Mouse (Mus musculus) heart, embryonic 15.5 days (tissue): Measurements from ENCODE around the gene Nln. TPM values are rescaled to one million over a fixed set of nuclear protein-coding genes. Genes with fewer than 3 reads are reported as not detected.

Experiments
- ATAC-seq: fragments of 200-750 bp; cut with Nextera tagmentation; replicated peaks from 2 replicates; pipeline ENCODE4 v1.8.0; 2017; ENCODE audit warnings: low read depth, moderate TSS enrichment; ENCODE audit not compliant: insufficient number of reproducible peaks, insufficient read depth, low FRiP score
- H3K27ac ChIP-seq: fragments of 300-500 bp; sonication (generic); 2 replicates; pipeline ENCODE4 v1.5.1; 2015; ENCODE audit warnings: mild to moderate bottlenecking, inconsistent platforms
- H3K27me3 ChIP-seq: fragments of 300-500 bp; sonication (generic); 2 replicates; pipeline ENCODE4 v1.6.1; 2015; ENCODE audit warnings: inconsistent platforms
- H3K36me3 ChIP-seq: fragments of 300-500 bp; sonication (generic); 2 replicates; pipeline ENCODE4 v1.6.1; 2015; ENCODE audit warnings: mild to moderate bottlenecking, inconsistent platforms
- H3K4me1 ChIP-seq: fragments of 300-500 bp; sonication (generic); replicated peaks from 2 replicates; pipeline ENCODE4 v1.6.1; 2015; ENCODE audit warnings: inconsistent platforms
- H3K4me2 ChIP-seq: fragments of 300-500 bp; sonication (generic); 2 replicates; pipeline ENCODE4 v1.6.1; 2015; ENCODE audit warnings: inconsistent platforms, mild to moderate bottlenecking, moderate library complexity
- H3K4me3 ChIP-seq: fragments of 300-500 bp; sonication (generic); 2 replicates; pipeline ENCODE4 v1.5.1; 2015; ENCODE audit warnings: mild to moderate bottlenecking, inconsistent platforms
- H3K9ac ChIP-seq: fragments of 300-500 bp; sonication (generic); 2 replicates; pipeline ENCODE4 v1.6.1; 2015; ENCODE audit warnings: mild to moderate bottlenecking, inconsistent platforms
- H3K9me3 ChIP-seq: fragments of 300-500 bp; sonication (generic); replicated peaks from 2 replicates; pipeline ENCODE4 v1.6.1; 2016; ENCODE audit warnings: inconsistent platforms
- WGBS: fragments of 180-500 bp; shearing (Covaris S2); methylation state at CpG from one replicate; pipeline ENCODE4 v1.1.7; 2015; ENCODE audit warnings: mixed read lengths; 5-methylcytosine and 5-hydroxymethylcytosine counted together
- polyA plus RNA-seq: library from polyadenylated mRNA; unstranded; fragments of >200 nt; fragmentation: Nextera tagmentation; extraction: Ambion mirVana; gene quantifications from 2 replicates; pipeline ENCODE4 v1.2.1, GENCODE M21; 2015

Nln gene
- polyA plus RNA-seq, 1 experiment from 2014 or later, result 19.4 TPM

DNA sequence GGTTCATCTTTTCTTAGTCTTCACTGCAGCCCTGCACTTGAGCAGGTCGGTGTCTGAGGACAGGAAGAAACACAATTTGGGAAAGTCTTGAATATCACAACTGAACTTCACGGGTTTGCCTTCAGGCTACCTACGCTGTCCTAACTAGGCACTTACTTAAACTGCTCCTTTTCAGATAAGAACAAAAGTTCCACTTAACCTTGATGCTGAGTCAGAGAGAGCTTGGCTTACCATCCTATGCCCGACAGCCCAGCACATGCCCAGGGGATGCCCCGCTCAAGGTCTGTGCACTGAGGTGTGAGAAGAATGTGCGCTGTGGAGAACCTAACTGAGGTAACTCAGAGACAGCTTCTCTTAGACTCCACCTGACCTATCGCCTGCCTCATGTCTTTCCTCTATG is 67.9 kb downstream of the Nln start:
- 80% methylated on average over 7 of the region's 7 CpGs for WGBS

DNA sequence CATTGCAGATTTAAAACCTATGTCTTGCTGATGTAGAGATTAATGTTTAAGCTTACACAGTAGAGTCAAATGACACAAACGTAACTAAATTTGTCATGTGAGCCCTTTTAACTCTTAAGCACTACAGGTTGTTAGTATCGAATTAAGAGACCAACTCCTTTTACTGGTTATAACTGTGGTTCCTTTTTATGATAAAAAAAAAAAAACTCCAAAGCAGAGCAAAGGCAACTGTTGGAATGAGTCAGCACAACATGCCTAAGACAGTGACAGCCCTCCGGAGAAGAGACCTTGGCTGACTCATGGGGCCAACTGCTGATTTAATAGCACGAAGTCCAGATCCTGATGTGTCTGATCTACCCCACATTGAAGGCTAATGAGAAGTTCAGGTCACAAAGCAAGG is 68.5 kb downstream of the Nln start:
- no peak for ATAC-seq
- H3K27me3 ChIP-seq, result no peaks in the 10 kb centered on the region
- WGBS, result 69% methylated on average over 4 of the region's 4 CpGs
- no peaks in the 10 kb centered on the region for H3K9me3 ChIP-seq
- no peak overlapping the region for H3K4me3 ChIP-seq
- peaks cover 30% of the 10 kb centered on the region for H3K4me1 ChIP-seq
- H3K36me3 ChIP-seq, result no peaks in the 10 kb centered on the region
- no peak overlapping the region for H3K27ac ChIP-seq
- no peak overlapping the region for H3K9ac ChIP-seq
- H3K4me2 ChIP-seq, result no peak overlapping the region

More for the DNA sequence above, 67.9 kb downstream of the Nln start:
- Histone ChIP-seq H3K4me3 (no peak overlapping the region), H3K4me2 (no peak overlapping the region), H3K9ac (no peak overlapping the region), H3K27me3 (no peaks in the 10 kb centered on the region), H3K36me3 (no peaks in the 10 kb centered on the region), H3K27ac (no peak overlapping the region), H3K4me1 (peaks cover 24% of the 10 kb centered on the region), H3K9me3 (no peaks in the 10 kb centered on the region)
- no peak for ATAC-seq

DNA sequence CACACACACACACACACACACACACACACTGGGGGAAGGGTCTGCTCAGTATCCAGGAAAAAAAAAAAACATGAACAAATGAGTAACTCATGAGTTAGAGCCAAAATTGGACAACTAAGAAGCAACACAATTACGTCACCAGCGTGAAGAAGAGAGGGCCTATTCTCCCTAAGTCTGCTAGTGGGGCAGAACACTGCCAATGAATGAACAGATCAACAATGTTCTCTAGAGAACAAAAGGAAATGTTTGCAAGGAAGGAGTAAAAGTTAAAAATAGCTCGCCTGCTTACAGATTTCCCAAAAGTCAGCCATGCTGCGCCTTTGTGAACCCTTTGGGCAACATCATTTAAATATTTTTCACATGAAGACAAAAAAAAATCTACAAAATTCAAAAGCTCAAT is 69.6 kb downstream of the Nln start:
- Histone ChIP-seq H3K9ac (no peak overlapping the region), H3K4me2 (no peak overlapping the region), H3K4me3 (no peak overlapping the region), H3K9me3 (no peaks in the 10 kb centered on the region), H3K36me3 (no peaks in the 10 kb centered on the region), H3K27me3 (no peaks in the 10 kb centered on the region), H3K27ac (no peak overlapping the region), H3K4me1 (peaks cover 38% of the 10 kb centered on the region)
- no peak for ATAC-seq
- 58% methylated on average over 4 of the region's 4 CpGs for WGBS

DNA sequence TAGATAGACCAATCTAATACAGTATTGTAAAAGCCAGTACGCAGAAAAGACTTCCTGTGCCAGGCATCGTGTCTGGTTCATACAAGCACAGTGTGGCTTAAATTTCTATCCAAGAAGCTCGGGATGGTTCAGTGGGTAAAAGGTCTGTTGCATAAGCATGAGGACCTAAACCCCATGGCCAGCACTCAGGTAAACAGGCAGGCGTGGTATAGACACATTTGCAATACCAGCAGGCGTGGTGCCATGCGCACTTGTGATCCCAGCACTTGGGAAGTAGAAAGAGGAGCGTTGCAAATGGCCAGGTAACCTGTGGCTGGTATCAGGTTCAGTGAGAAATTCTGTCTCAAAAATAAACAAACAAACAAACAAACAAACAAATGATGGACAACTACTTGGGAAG is 70.5 kb downstream of the Nln start:
- WGBS, result 90% methylated on average over 7 of the region's 7 CpGs
- Histone ChIP-seq H3K27ac (no peak overlapping the region), H3K27me3 (no peaks in the 10 kb centered on the region), H3K4me2 (no peak overlapping the region), H3K4me1 (peaks cover 46% of the 10 kb centered on the region), H3K36me3 (no peaks in the 10 kb centered on the region), H3K9me3 (no peaks in the 10 kb centered on the region), H3K4me3 (no peak overlapping the region), H3K9ac (no peak overlapping the region)
- no peak for ATAC-seq

DNA sequence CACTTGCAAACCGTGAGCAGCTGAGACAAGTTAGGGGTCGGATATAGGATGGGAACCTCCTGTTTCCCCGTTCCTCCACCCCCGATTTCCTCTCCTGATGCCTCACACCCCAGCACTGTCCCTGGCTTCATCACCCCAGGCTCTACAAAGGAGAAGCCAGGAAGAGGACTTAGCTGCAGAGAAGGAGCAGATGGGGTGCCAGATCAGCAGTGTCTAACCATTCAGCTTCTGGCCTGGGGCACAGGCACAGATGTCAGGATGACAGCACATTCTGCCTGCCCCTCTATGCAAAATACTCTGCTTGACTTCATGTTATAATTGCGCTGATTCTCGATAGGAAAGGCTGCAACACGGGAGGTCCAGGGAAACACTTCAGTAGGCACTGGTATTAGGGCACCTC is 71.1 kb downstream of the Nln start:
- no peak overlapping the region for H3K4me3 ChIP-seq

DNA sequence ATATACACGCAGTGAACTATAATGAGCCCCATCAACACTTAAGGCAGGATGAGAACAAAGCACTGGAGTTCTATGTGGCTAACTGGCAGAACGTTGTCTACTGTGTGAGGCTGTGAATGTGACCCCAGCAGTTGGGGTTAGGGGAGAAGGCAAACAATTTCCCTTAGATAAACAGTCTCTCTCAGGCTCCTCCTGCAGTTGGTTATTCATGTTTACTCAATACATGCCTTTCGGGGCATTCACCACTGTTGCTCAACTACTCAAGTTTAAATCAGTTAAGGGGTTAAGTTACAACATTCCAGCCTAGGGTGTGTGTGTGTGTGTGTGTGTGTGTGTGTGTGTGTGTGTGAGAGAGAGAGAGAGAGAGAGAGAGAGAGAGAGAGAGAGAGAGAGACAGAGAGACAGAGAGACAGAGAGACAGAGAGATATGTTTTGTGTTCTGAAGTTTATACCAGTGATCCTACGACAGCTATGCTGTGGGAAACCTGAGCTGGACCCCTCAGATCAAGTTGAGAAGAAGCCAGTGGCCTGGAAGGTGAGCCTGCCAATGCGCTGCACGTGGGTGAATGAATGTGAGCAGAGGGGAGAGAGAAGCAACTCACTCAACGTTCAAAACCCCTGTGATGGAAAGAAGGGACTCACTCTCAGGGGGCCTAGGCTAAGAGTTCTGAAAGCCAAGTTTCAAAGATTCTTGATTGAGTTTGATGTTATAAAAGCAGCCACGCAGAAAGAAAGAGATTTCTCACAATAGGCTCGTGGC is 71.7 kb downstream of the Nln start:
- no peak overlapping the region for H3K4me3 ChIP-seq
- no peak overlapping the region for H3K9ac ChIP-seq
- no peaks in the 10 kb centered on the region for H3K27me3 ChIP-seq
- ATAC-seq, result no peak
- peaks cover 52% of the 10 kb centered on the region for H3K4me1 ChIP-seq
- H3K9me3 ChIP-seq, result no peaks in the 10 kb centered on the region
- no peak overlapping the region for H3K4me2 ChIP-seq
- no peak overlapping the region; the same call in 1 of the 2 replicates for H3K27ac ChIP-seq
- 62% methylated on average over 9 of the region's 9 CpGs for WGBS
- no peaks in the 10 kb centered on the region for H3K36me3 ChIP-seq

More for the DNA sequence above, 71.1 kb downstream of the Nln start:
- H3K27me3 ChIP-seq, result no peaks in the 10 kb centered on the region
- no peak overlapping the region for H3K4me2 ChIP-seq
- H3K4me1 ChIP-seq, result peaks cover 46% of the 10 kb centered on the region
- no peaks in the 10 kb centered on the region for H3K36me3 ChIP-seq
- no peaks in the 10 kb centered on the region for H3K9me3 ChIP-seq
- no peak for ATAC-seq
- no peak overlapping the region for H3K27ac ChIP-seq
- 73% methylated on average over 7 of the region's 7 CpGs for WGBS
- no peak overlapping the region for H3K9ac ChIP-seq

DNA sequence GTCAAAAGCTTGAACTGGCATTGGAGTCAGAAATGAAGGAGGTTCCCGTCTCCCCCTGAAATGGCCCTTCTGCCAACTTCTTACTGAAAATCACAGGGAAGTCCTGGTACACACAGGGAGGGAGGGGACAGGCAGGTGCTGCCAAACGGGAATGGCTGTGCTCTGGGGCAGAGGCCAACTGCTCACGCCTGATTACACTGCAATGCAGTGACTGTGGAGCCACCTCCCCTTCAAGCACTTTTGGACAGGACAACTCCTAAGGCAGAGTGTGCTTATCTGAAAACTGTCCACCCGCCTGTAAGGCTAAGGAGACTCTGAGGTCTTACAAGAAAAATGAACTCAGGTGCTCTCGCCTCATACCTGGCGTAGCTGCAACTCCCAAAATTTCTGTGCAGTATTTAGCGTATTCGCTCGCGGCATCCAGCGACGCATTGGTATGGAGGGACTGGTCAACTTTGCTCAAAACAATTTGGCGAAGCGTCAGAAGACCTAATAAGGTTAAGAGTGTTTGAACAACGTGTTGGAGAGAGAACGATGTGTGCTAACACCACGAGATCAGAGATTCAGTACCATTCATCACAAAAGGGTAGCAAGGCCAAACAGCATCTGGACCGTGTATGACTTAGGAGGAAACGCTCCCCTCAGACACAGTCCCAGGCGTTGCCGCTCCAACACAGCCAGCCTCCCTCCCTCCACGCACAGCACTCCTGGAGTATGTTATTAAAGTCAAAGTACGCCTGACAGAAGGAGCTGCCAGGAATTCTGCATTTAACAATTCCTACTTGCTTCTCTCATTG is 72.7 kb downstream of the Nln start:
- 65% methylated on average over 23 of the region's 23 CpGs for WGBS
- Histone ChIP-seq H3K9me3 (no peaks in the 10 kb centered on the region), H3K9ac (no peak overlapping the region), H3K4me1 (peaks cover 62% of the 10 kb centered on the region), H3K27me3 (no peaks in the 10 kb centered on the region), H3K4me3 (no peak overlapping the region), H3K4me2 (no peak overlapping the region), H3K27ac (peak overlapping the region; percentile 53), H3K36me3 (no peaks in the 10 kb centered on the region)
- ATAC-seq, result 0 out of 2 replicates have a peak, but pooled peaks have one; percentile 25

DNA sequence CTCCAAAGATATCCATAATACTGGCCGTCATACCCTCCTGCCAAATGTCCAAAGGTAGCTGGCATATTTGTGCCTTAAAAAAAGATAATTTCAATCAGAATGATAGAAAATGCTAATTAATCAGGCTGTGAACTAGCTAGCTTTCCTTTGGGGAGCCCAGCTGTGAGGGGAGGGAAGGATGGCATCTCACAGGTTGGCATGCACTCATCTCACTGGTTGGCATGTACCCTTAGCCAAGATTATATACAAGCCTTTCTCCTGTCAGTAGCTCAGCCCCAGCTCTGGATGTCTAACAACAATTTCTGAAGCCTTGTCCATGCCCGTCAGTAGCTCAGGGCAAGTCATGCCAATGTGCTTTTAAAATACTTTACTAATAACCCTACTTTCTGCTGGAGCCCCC is 73.8 kb downstream of the Nln start:
- no peaks in the 10 kb centered on the region for H3K9me3 ChIP-seq
- no peaks in the 10 kb centered on the region for H3K27me3 ChIP-seq
- no peak overlapping the region for H3K9ac ChIP-seq
- WGBS, result 89% methylated on average over 2 of the region's 2 CpGs
- H3K4me2 ChIP-seq, result no peak overlapping the region
- no peaks in the 10 kb centered on the region for H3K36me3 ChIP-seq
- no peak overlapping the region for H3K4me3 ChIP-seq
- no peak overlapping the region for H3K27ac ChIP-seq
- no peak for ATAC-seq
- peaks cover 67% of the 10 kb centered on the region for H3K4me1 ChIP-seq

DNA sequence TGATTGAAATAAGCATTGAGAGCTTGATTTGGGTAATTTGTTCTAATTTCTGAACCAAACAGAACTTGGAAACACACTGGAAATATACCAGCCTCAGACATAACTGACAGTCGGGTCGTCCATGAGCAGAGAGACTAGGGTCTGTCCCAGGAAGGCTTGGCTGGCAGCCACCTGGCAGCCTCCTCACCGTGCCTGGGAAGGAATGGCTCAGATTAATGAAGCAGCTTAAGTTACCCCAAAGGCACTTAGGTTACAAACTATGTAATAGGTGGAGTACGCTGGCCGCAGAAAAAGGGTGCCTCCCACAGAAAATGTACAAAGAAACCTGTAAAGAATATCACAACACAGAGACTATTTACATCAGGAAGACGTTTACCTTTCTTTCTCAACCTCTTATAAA is 74.6 kb downstream of the Nln start:
- Histone ChIP-seq H3K36me3 (no peaks in the 10 kb centered on the region), H3K4me1 (peaks cover 63% of the 10 kb centered on the region), H3K27ac (peak overlapping the region; percentile 20; the same call in 1 of the 2 replicates), H3K9ac (no peak overlapping the region), H3K9me3 (no peaks in the 10 kb centered on the region), H3K27me3 (no peaks in the 10 kb centered on the region), H3K4me2 (no peak overlapping the region), H3K4me3 (no peak overlapping the region)
- 29% methylated on average over 6 of the region's 6 CpGs for WGBS
- ATAC-seq, result no peak

DNA sequence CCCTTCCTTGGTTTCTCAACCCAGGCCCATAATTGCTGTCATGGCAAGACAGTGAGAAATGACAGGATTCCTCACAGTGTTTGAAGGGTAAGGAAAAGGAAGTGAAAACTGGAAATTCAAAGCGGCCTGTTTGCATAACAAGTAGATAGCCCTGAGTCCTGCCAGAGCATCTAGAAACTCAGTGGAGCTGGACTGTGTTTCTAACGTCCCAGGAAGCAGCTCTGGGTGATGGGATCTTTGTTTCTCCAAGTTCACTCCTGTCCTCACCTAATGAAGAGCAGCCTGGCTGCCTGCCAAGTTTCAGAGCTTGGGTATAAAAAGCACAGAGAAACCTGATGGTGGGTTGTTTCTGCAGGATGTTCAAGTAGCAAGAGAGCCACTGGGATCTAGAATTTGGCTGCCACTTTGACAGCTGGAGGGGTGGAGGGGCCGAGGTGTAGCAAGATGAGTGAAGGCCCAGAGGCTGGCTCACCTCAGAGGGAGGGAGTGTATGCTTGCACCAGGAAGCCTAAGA is 76.7 kb downstream of the Nln start:
- Histone ChIP-seq H3K36me3 (no peaks in the 10 kb centered on the region), H3K4me2 (no peak overlapping the region), H3K9ac (no peak overlapping the region), H3K27me3 (no peaks in the 10 kb centered on the region), H3K9me3 (no peaks in the 10 kb centered on the region), H3K27ac (peak overlapping the region; percentile 82), H3K4me1 (peaks cover 53% of the 10 kb centered on the region), H3K4me3 (no peak overlapping the region)
- ATAC-seq, result peak; percentile 63; the same call in 1 of the 2 replicates
- 7% methylated on average over 3 of the region's 3 CpGs for WGBS

DNA sequence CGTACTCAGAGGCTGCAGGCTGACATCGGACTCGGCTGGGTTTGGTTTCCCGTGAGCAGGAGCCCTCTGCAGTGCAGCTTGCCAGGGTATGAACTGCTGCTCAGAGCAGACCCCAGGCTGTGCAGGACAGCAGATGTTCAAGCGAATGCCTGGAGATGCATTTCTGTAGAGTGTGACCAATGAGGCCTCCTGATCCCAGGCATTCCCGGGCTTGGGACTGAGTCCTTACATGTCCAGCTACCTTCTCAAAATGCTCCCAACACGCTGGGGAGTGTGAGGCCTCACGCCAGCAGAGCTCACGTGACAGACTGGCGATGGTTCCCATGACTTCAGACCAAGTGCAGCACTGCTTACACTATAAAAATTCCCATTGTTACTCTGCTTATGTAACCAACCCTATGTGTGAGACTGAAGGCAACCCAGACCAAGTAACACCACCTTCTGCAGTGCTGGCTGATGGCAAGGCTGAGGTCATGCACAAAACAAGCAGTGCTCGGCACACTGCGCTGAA is 77.5 kb downstream of the Nln start:
- Histone ChIP-seq H3K9ac (no peak overlapping the region), H3K4me2 (no peak overlapping the region), H3K9me3 (no peaks in the 10 kb centered on the region), H3K4me3 (no peak overlapping the region), H3K27ac (peak overlapping the region; percentile 82), H3K36me3 (no peaks in the 10 kb centered on the region), H3K4me1 (peaks cover 46% of the 10 kb centered on the region), H3K27me3 (no peaks in the 10 kb centered on the region)
- peak; percentile 67 for ATAC-seq
- WGBS, result 39% methylated on average over 12 of the region's 12 CpGs
